Mouse (Mus musculus): Measurements from ENCODE around the gene Frrs1l. TPM values are rescaled to one million over a fixed set of nuclear protein-coding genes. Genes with fewer than 3 reads are reported as not detected.
A peak's percentile ranks its signal among the peaks of the same experiment; 100 is the strongest.

The Frrs1l gene
- total RNA-seq (2021), result 0.41 and 0.71 TPM in 2 replicates
- long read RNA-seq, experiment 1, result 0 reads
- long read RNA-seq, experiment 2, result 0 reads

- peak; percentile 19 for DNase-seq
Observed at GRCm38 (mm10) chr4:56990215-56990584, at the start of gene Frrs1l. TSS of gene Frrs1l (minus strand) at chr4:56990391.

- DNase-seq, result no peak
Observed at GRCm38 (mm10) chr4:57039127-57040031, 49.2 kb upstream of the Frrs1l start.

- DNase-seq, result no peak
Observed at GRCm38 (mm10) chr4:57037554-57037953, 47.4 kb upstream of the Frrs1l start.

- DNase-seq, result no peak
Observed at GRCm38 (mm10) chr4:57034169-57034568, 44.0 kb upstream of the Frrs1l start.

GRCm38 (mm10) chr4:57031440-57031839 lies 41.2 kb upstream of the Frrs1l start:
- DNase-seq, result no peak

GRCm38 (mm10) chr4:57027954-57028353 lies 37.8 kb upstream of the Frrs1l start:
- no peak for DNase-seq

GRCm38 (mm10) chr4:57023527-57023926 lies 33.3 kb upstream of the Frrs1l start:
- no peak for DNase-seq

- DNase-seq, result no peak
Observed at GRCm38 (mm10) chr4:57021288-57021687, 31.1 kb upstream of the Frrs1l start.

- DNase-seq, result peak; percentile 89
Observed at GRCm38 (mm10) chr4:57017229-57017628, 27.0 kb upstream of the Frrs1l start.

- no peak for DNase-seq
Observed at GRCm38 (mm10) chr4:57016366-57017171, 26.4 kb upstream of the Frrs1l start.

- no peak for DNase-seq
Observed at GRCm38 (mm10) chr4:57015032-57015431, 24.8 kb upstream of the Frrs1l start.

- no peak for DNase-seq
Observed at GRCm38 (mm10) chr4:57011454-57012046, 21.4 kb upstream of the Frrs1l start.

- no peak for DNase-seq
Observed at GRCm38 (mm10) chr4:57010919-57011318, 20.7 kb upstream of the Frrs1l start.

GRCm38 (mm10) chr4:57010425-57010824 lies 20.2 kb upstream of the Frrs1l start:
- DNase-seq, result no peak

- no peak for DNase-seq
Observed at GRCm38 (mm10) chr4:57007717-57008116, 17.5 kb upstream of the Frrs1l start.

- no peak for DNase-seq
Observed at GRCm38 (mm10) chr4:57005011-57005410, 14.8 kb upstream of the Frrs1l start.

GRCm38 (mm10) chr4:57003886-57004285 lies 13.7 kb upstream of the Frrs1l start:
- no peak for DNase-seq

- DNase-seq, result no peak
Observed at GRCm38 (mm10) chr4:57002751-57003150, 12.6 kb upstream of the Frrs1l start.

- DNase-seq, result no peak
Observed at GRCm38 (mm10) chr4:57001437-57001836, 11.2 kb upstream of the Frrs1l start.

GRCm38 (mm10) chr4:56993331-56993730 lies 3.1 kb upstream of the Frrs1l start:
- DNase-seq, result no peak

GRCm38 (mm10) chr4:56991951-56992350 lies 1.8 kb upstream of the Frrs1l start:
- no peak for DNase-seq

GRCm38 (mm10) chr4:56989431-56990214 lies 568 bp downstream of the Frrs1l start:
- DNase-seq, result no peak
